Mouse (Mus musculus): ENCODE data around the gene Cox17.

- no peak for TF ChIP-seq POLR2A (IDR thresholded peaks at IDR 0.05; ENCODE audit: borderline replicate concordance, insufficient read depth, low read length)
- no peak for TF ChIP-seq CTCF (IDR thresholded peaks at IDR 0.05; ENCODE audit: borderline replicate concordance, insufficient read depth, low read depth, low read length)
Measured at GRCm38 (mm10) chr16:38385184-38385634, 38.4 kb downstream of the Cox17 start.

Data from cerebellum, adult 2 months (tissue).